Mouse (Mus musculus): ENCODE data around the gene Cstad.

DNA sequence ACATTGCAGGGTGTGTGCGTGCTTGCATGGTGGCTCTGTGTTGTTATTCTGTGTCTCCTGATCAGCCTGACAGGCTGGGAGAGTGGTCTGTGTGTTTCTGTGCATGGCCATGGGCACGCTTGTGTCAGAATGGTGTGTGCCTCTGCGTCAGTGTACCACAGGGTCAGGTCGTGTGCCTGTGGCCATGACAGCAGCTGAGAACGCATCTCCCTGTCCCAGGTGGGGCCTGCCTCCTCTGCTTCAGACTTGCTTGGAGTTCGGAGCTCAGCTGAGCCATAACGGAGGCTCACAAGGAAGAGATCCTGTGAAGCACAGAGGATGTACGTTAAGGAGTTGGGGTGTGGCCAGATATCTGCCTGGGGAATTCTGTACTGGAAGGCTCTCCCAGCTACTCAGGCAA lies 13.1 kb downstream of the Cstad start:
- TF ChIP-seq MAFK (IDR thresholded peaks at IDR 0.05; ENCODE audit: insufficient read depth, low read depth, low read length) (no peak), ZNF384 (IDR thresholded peaks at IDR 0.05; ENCODE audit: low read depth, low read length) (no peak)

All from ES-E14 (cell line).